Mouse (Mus musculus): ENCODE measurements around the gene Olfr202. TPM values are rescaled to one million over a fixed set of nuclear protein-coding genes. Genes with fewer than 3 reads are reported as not detected.

The Olfr202 gene
- polyA plus RNA-seq (2012; rRNA removed): not detected in 2 replicates

GRCm38 (mm10) chr16:59286693-59287092 lies at the start of gene Olfr202:
TSS of gene Olfr202 (minus strand) at chr16:59286793.

GRCm38 (mm10) chr16:59331038-59331437 lies 44.4 kb upstream of the Olfr202 start, which contains the start of gene Olfr205:
TSS of gene Olfr205 (minus strand) at chr16:59331138.

GRCm38 (mm10) chr16:59318148-59318547 lies 31.6 kb upstream of the Olfr202 start, which contains the start of gene Olfr204:
TSS of gene Olfr204 (minus strand) at chr16:59318248.

GRCm38 (mm10) chr16:59298581-59298980 lies 12.0 kb upstream of the Olfr202 start, which contains the start of gene Olfr203:
TSS of gene Olfr203 (plus strand) at chr16:59298881.

GRCm38 (mm10) chr16:59272532-59272931 lies 14.1 kb downstream of the Olfr202 start, which contains the start of gene Olfr201:
TSS of gene Olfr201 (minus strand) at chr16:59272632.

Other genes with a start within 250 kb of the Olfr202 start
- not detected in 2 replicates for gene Olfr187, start 247.0 kb downstream of the Olfr202 start, polyA plus RNA-seq (2012; rRNA removed)
- not detected in 2 replicates for gene Olfr190, start 208.8 kb downstream of the Olfr202 start, polyA plus RNA-seq (2012; rRNA removed)
- gene Olfr191, start 197.0 kb downstream of the Olfr202 start, polyA plus RNA-seq (2012; rRNA removed): not detected in 2 replicates
- not detected in 2 replicates for gene Olfr193, start 174.9 kb downstream of the Olfr202 start, polyA plus RNA-seq (2012; rRNA removed)
- gene Olfr194, start 165.7 kb downstream of the Olfr202 start, polyA plus RNA-seq (2012; rRNA removed): not detected in 2 replicates
- gene Olfr195, start 139.7 kb downstream of the Olfr202 start, polyA plus RNA-seq (2012; rRNA removed): not detected in 2 replicates
- gene Olfr196, start 116.3 kb downstream of the Olfr202 start, polyA plus RNA-seq (2012; rRNA removed): not detected in 2 replicates
- gene Olfr198, start 83.3 kb downstream of the Olfr202 start, polyA plus RNA-seq (2012; rRNA removed): not detected in 2 replicates
- gene Olfr199, start 67.0 kb downstream of the Olfr202 start, polyA plus RNA-seq (2012; rRNA removed): not detected in 2 replicates
- gene Olfr201, start 14.2 kb downstream of the Olfr202 start, polyA plus RNA-seq (2012; rRNA removed): 0.07 and 0.08 TPM in 2 replicates
- gene Olfr203, start 12.1 kb upstream of the Olfr202 start, polyA plus RNA-seq (2012; rRNA removed): not detected in 2 replicates
- gene Olfr204, start 31.5 kb upstream of the Olfr202 start, polyA plus RNA-seq (2012; rRNA removed): not detected in 2 replicates
- gene Olfr205, start 44.3 kb upstream of the Olfr202 start, polyA plus RNA-seq (2012; rRNA removed): not detected in 2 replicates
- gene Olfr206, start 62.5 kb upstream of the Olfr202 start, polyA plus RNA-seq (2012; rRNA removed): not detected in 2 replicates
- not detected in 2 replicates for gene Olfr209, start 77.2 kb upstream of the Olfr202 start, polyA plus RNA-seq (2012; rRNA removed)
- gene Gabrr3, start 120.5 kb upstream of the Olfr202 start, polyA plus RNA-seq (2012; rRNA removed): not detected in 2 replicates
- gene Riox2, start 185.0 kb upstream of the Olfr202 start, polyA plus RNA-seq (2012; rRNA removed): 7.5 and 8.5 TPM in 2 replicates

Data from liver, embryonic 14 days (tissue).